Mouse (Mus musculus) liver, postnatal 0 days (tissue): ENCODE measurements at regions not wholly inside any gene's neighbourhood (a gene's known extent, or its start where the extent isn't known, plus 50 kb on each side); places are given as distances from the start of the nearest gene placed in this dataset.

Source experiments
- CTCF ChIP-seq: sonication (generic); IDR thresholded peaks from 2 replicates; pipeline ENCODE4 v1.5.1; 2016; ENCODE audit warnings: antibody characterized with exemption, low read depth
- EP300 ChIP-seq: IDR thresholded peaks from 2 replicates; pipeline ENCODE4 v1.6.1; 2016; ENCODE audit warnings: antibody characterized with exemption, low read depth, mild to moderate bottlenecking

GRCm38 (mm10) chr12:70711030-70711429, 114.3 kb upstream of the Frmd6 start:
- TF ChIP-seq CTCF (no peak), EP300 (no peak)
